8 mouse cellular contexts compared by ENCODE assay signal in genomic region chr10:117418668-117419237, GRCm38 (mm10). TPM values are rescaled to one million over a fixed set of nuclear protein-coding genes. Genes with fewer than 3 reads are reported as not detected.
A peak's percentile ranks its signal among the peaks of the same experiment; 100 is the strongest.
DNase-seq lines count a peak whose midpoint lies in the region; ATAC-seq and TF ChIP-seq lines count a peak whose summit lies in the region.

No protein-coding gene starts in this region.

- no peaks in the 10 kb centered on the region for H3K27me3 ChIP-seq in CH12.LX (replicated peaks)
- H3K27me3 ChIP-seq in forebrain, embryonic 14.5 days (replicated peaks; ENCODE audit: control insufficient read depth, insufficient read depth, low read length), result no peaks in the 10 kb centered on the region
- H3K27me3 ChIP-seq in liver, embryonic 14.5 days (ENCODE audit: control insufficient read depth, insufficient read depth, low read length), result no peaks in the 10 kb centered on the region
- H3K27me3 ChIP-seq in stomach, postnatal 0 days (ENCODE audit: control insufficient read depth, insufficient read depth, low read length), result no peaks in the 10 kb centered on the region

- TF ChIP-seq EP300 in CH12.LX (IDR thresholded peaks at IDR 0.05; ENCODE audit: low read length), result no peak
- TF ChIP-seq EP300 in liver, embryonic 14.5 days (IDR thresholded peaks at IDR 0.05; ENCODE audit: low read depth), result no peak
- TF ChIP-seq EP300 in stomach, postnatal 0 days (optimal IDR thresholded peaks at IDR 0.05), result no peak

- TF ChIP-seq POLR2A in CH12.LX (IDR thresholded peaks at IDR 0.05; ENCODE audit: low read depth, low read length), result no peak

- no peaks in the 10 kb centered on the region for H3K79me2 ChIP-seq in CH12.LX (replicated peaks; ENCODE audit: control insufficient read depth, extremely low read depth, insufficient read depth, poor library complexity, severe bottlenecking)

- in situ Hi-C loops in CH12.LX (cut with MboI; ENCODE audit: low pct_ligation_motif_present, low pct_unique_long_range_greater_than_20kb, low sequenced_read_pairs), result no loop called here

- peaks cover 6 to 8% of the 10 kb centered on the region in 2 experiments for H3K4me1 ChIP-seq in CH12.LX (ENCODE audit: control insufficient read depth in 1 of 2, insufficient read depth in 2 of 2)
- peaks cover 2% of the 10 kb centered on the region; the same call in 1 of the 2 replicates for H3K4me1 ChIP-seq in forebrain, embryonic 14.5 days (ENCODE audit: control insufficient read depth, insufficient read depth, low read length)
- H3K4me1 ChIP-seq in liver, embryonic 14.5 days (replicated peaks; ENCODE audit: control insufficient read depth in 2 of 2, insufficient read depth in 2 of 2, low read length in 1 of 2), result peaks cover 0 to 17% of the 10 kb centered on the region in 2 experiments; a peak in 2 of 4 replicates
- no peaks in the 10 kb centered on the region; the same call in 1 of the 2 replicates for H3K4me1 ChIP-seq in stomach, postnatal 0 days (replicated peaks; ENCODE audit: control insufficient read depth, insufficient read depth)

- peak overlapping the region; percentile 76; the same call in 1 of the 2 replicates for H3K4me2 ChIP-seq in CH12.LX (ENCODE audit: insufficient read depth, low read depth, poor library complexity, severe bottlenecking)
- peak overlapping the region; percentile 46 for H3K4me2 ChIP-seq in forebrain, embryonic 14.5 days (ENCODE audit: low read length)
- H3K4me2 ChIP-seq in liver, embryonic 14.5 days (ENCODE audit: low read depth), result peak overlapping the region; percentile 69
- peak overlapping the region; percentile 41 for H3K4me2 ChIP-seq in stomach, postnatal 0 days (replicated peaks; ENCODE audit: low read depth)

- H3K9ac ChIP-seq in CH12.LX (ENCODE audit: insufficient read depth, low read depth), result no peak overlapping the region
- H3K9ac ChIP-seq in forebrain, embryonic 14.5 days (ENCODE audit: low read length), result no peak overlapping the region
- peak overlapping the region; percentile 40; the same call in 1 of the 2 replicates for H3K9ac ChIP-seq in liver, embryonic 14.5 days (replicated peaks)
- H3K9ac ChIP-seq in stomach, postnatal 0 days (ENCODE audit: low read length), result no peak overlapping the region

- no peaks in the 10 kb centered on the region for H3K9me3 ChIP-seq in CH12.LX (replicated peaks; ENCODE audit: low read length)
- no peaks in the 10 kb centered on the region for H3K9me3 ChIP-seq in forebrain, embryonic 14.5 days (replicated peaks; ENCODE audit: control insufficient read depth, low read length)
- H3K9me3 ChIP-seq in liver, embryonic 14.5 days (ENCODE audit: control insufficient read depth, low read length), result no peaks in the 10 kb centered on the region
- no peaks in the 10 kb centered on the region for H3K9me3 ChIP-seq in stomach, postnatal 0 days (ENCODE audit: control insufficient read depth, low read length)

- WGBS in forebrain, embryonic 14.5 days, result 54% methylated on average over 24 of the region's 24 CpGs
- WGBS in liver, embryonic 14.5 days (ENCODE audit: insufficient replicate concordance), result 27% methylated on average over 24 of the region's 24 CpGs
- WGBS in stomach, postnatal 0 days, result 49% methylated on average over 24 of the region's 24 CpGs

- no peak for DNase-seq in frontal cortex, postnatal 14 days (ENCODE audit: low spot score in 2 of 2)
- DNase-seq in CH12.LX (ENCODE audit: extremely low read depth), result no peak
- DNase-seq in forebrain, embryonic 14.5 days (ENCODE audit: low spot score), result no peak
- DNase-seq in liver, embryonic 14.5 days (ENCODE audit: low read depth in 3 of 3, low spot score in 3 of 3), result no peak
- peak; percentile 21 for DNase-seq in stomach, postnatal 0 days (ENCODE audit: low spot score)
- DNase-seq in layer of hippocampus, postnatal 36 days, result no peak
- no peak for DNase-seq in kidney, adult 9 months

- no peak for TF ChIP-seq RAD21 in CH12.LX (IDR thresholded peaks at IDR 0.05; ENCODE audit: low read depth, low read length)

- H3K36me3 ChIP-seq in CH12.LX (replicated peaks in 1 of 2; ENCODE audit: control insufficient read depth in 1 of 2, insufficient read depth in 1 of 2, low read length in 1 of 2), result no peaks in the 10 kb centered on the region
- no peaks in the 10 kb centered on the region for H3K36me3 ChIP-seq in forebrain, embryonic 14.5 days (ENCODE audit: control insufficient read depth, insufficient read depth, low read length)
- H3K36me3 ChIP-seq in liver, embryonic 14.5 days (replicated peaks; ENCODE audit: control insufficient read depth, insufficient read depth, low read depth), result no peaks in the 10 kb centered on the region
- no peaks in the 10 kb centered on the region for H3K36me3 ChIP-seq in stomach, postnatal 0 days (ENCODE audit: control insufficient read depth, insufficient read depth, low read length)

- TF ChIP-seq CTCF in CH12.LX (conservative IDR thresholded peaks at IDR 0.05 in 1 of 2, IDR thresholded peaks at IDR 0.05 in 1 of 2; ENCODE audit: low read depth in 2 of 2, low read length in 2 of 2), result no peak
- TF ChIP-seq CTCF in liver, embryonic 14.5 days (IDR thresholded peaks at IDR 0.05; ENCODE audit: low read depth), result no peak
- TF ChIP-seq CTCF in stomach, postnatal 0 days (IDR thresholded peaks at IDR 0.05; ENCODE audit: low read depth), result no peak

- H3K27ac ChIP-seq in CH12.LX (ENCODE audit: insufficient read depth, low read depth), result no peak overlapping the region
- peak overlapping the region; percentile 69; the same call in 1 of the 2 replicates for H3K27ac ChIP-seq in forebrain, embryonic 14.5 days (ENCODE audit: low read depth, low read length)
- no peak overlapping the region for H3K27ac ChIP-seq in liver, embryonic 14.5 days
- no peak overlapping the region for H3K27ac ChIP-seq in stomach, postnatal 0 days (replicated peaks)

- ATAC-seq in frontal cortex, adult (ENCODE audit: low TSS enrichment), result peak; percentile 52
- peak; percentile 29; the same call in 1 of the 2 replicates for ATAC-seq in forebrain, embryonic 14.5 days
- ATAC-seq in liver, embryonic 14.5 days (ENCODE audit: insufficient read depth), result peak; percentile 50
- ATAC-seq in stomach, postnatal 0 days (ENCODE audit: low FRiP score, low TSS enrichment), result no peak

- dilution Hi-C loops in CH12.LX (cut with MboI; ENCODE audit: extremely low pct_ligation_motif_present, extremely low pct_unique_long_range_greater_than_20kb, low sequenced_read_pairs), result no loop called here

- H3K4me3 ChIP-seq in CH12.LX (replicated peaks in 1 of 3; ENCODE audit: low read depth in 2 of 3, low read length in 2 of 3, poor library complexity in 1 of 3), result peak overlapping the region in 1 of 3 experiments; percentile 11
- H3K4me3 ChIP-seq in forebrain, embryonic 14.5 days (ENCODE audit: low read depth, low read length), result no peak overlapping the region; the same call in 1 of the 2 replicates
- H3K4me3 ChIP-seq in liver, embryonic 14.5 days (ENCODE audit: insufficient read depth in 1 of 2, low read depth in 2 of 2, low read length in 2 of 2), result peak overlapping the region; percentile 50 to 64
- peak overlapping the region; percentile 21; the same call in 1 of the 2 replicates for H3K4me3 ChIP-seq in stomach, postnatal 0 days (ENCODE audit: low read depth, low read length)

TF ChIP-seq in CH12.LX, 34 proteins besides CTCF, POLR2A, EP300 and RAD21:
- TF ChIP-seq BHLHE40 (IDR thresholded peaks at IDR 0.05; ENCODE audit: low read depth, low read length) (peak; percentile 66), UBTF (IDR thresholded peaks at IDR 0.05; ENCODE audit: low read depth, low read length) (no peak), NRF1 (IDR thresholded peaks at IDR 0.05; ENCODE audit: low read depth, low read length) (0 out of 2 replicates have a peak, but pooled peaks have one; percentile 33), USF1 (IDR thresholded peaks at IDR 0.05; ENCODE audit: low read depth, low read length) (peak; percentile 28; the same call in 1 of the 2 replicates), E2F4 (IDR thresholded peaks at IDR 0.05; ENCODE audit: insufficient replicate concordance, low read depth, low read length) (no peak)

RNA-seq across cellular contexts. Expression of gene Cpsf6, which starts 38.9 kb away (rescaled TPM):
- total RNA-seq in CH12.LX (2012; rRNA removed) (87.6 and 109 TPM in 2 replicates), CH12.LX (2014; rRNA removed) (114 and 128 TPM in 2 replicates)
- 94.2 and 99.5 TPM in 2 replicates for polyA plus RNA-seq in CH12.LX (2012; ENCODE audit: insufficient read length, low read depth)
- 188 and 232 TPM in 2 replicates for polyA plus RNA-seq in forebrain, embryonic 14.5 days (2014; fragmentation: Nextera tagmentation; extraction: Ambion mirVana)
- 22.8 and 27.5 TPM in 2 replicates for polyA plus RNA-seq in liver, embryonic 14.5 days (2012; rRNA removed)
- polyA plus RNA-seq in liver, embryonic 14.5 days (2014; fragmentation: Nextera tagmentation; extraction: Ambion mirVana), result 51.7 and 54.5 TPM in 2 replicates
- 52.5 and 53.6 TPM in 2 replicates for polyA plus RNA-seq in stomach, postnatal 0 days (2015; fragmentation: Nextera tagmentation; extraction: Ambion mirVana)
- 100 to 1,000 TPM; 119 TPM for total RNA-seq in layer of hippocampus, postnatal 36 days (2021)
